Mouse (Mus musculus) left cerebral cortex, adult 6 months (tissue): Measurements from ENCODE around the gene Zfp955b. TPM values are rescaled to one million over a fixed set of nuclear protein-coding genes. Genes with fewer than 3 reads are reported as not detected.

Source experiments
- long read RNA-seq, 2 experiments: library from polyadenylated mRNA; unstranded; transcript quantifications; one replicate each; pipeline ENCODE4 v2.0.0; 2019 to 2020
- polyA plus RNA-seq: library from polyadenylated mRNA; unstranded; fragments of <200 nt; fragmentation: Nextera tagmentation; gene quantifications from 2 replicates; pipeline ENCODE4 v1.2.3, GENCODE M21; 2021

Zfp955b gene
- 10.7 and 17.1 TPM in 2 replicates for polyA plus RNA-seq
- long read RNA-seq, experiment 1, full-length matches to known transcripts, result 116 of 147 reads
- long read RNA-seq, experiment 1, partial matches to known transcripts, result 0 of 147 reads
- long read RNA-seq, experiment 1, other reads (novel, unspliced or antisense), result 31 of 147 reads
- long read RNA-seq, experiment 2, full-length matches to known transcripts, result 24 of 37 reads
- long read RNA-seq, experiment 2, partial matches to known transcripts, result 1 of 37 reads
- long read RNA-seq, experiment 2, other reads (novel, unspliced or antisense), result 12 of 37 reads

DNA sequence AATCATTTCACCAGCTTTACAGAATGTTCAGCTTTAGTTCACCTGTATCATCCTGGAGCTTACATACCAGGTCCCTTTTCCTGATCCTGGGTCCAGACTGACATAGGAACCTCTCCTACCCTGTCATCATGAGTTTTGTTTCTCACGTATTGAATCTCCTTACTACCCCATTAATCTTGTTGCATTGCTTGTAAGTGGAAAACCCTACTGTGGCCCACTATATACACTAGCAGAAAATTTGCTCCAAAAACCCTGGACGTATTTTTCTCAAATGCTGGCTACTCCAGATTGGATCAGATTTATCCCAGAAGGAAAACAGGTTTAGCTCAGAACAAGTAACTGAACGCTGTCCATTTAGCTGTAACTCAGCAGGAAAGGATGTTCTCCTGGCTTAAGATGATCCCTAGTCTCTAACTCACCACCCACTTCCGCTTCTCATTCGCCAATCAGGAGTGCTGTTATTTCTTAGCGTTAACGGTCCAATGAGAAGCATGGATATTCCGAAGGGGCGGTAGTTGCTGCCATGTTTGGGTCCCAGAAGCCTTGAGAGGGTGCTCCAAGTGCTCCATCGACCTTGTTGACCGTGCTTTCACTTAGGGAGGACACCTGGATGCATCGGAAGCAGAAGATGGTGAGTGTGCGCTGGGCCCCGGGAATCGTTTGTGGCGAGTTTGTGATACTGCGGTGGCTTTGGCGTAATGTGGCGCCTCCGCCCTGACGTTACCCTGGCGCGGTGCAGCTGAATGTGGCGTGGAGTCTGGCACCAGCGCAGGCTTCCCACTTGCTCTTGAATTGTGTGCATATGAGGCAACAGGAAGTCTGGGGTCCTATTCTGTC lies at the start of gene Zfp955b:
Gene Zfp955b, plus strand, starts transcription at position 506 of the 837 bp plus-strand sequence.

GRCm38 (mm10) chr17:33254530-33255318 lies 34.6 kb upstream of the Zfp955b start, which contains the start of gene Zfp955a:
Gene Zfp955a (minus strand): TSS chr17:33255145.

DNA sequence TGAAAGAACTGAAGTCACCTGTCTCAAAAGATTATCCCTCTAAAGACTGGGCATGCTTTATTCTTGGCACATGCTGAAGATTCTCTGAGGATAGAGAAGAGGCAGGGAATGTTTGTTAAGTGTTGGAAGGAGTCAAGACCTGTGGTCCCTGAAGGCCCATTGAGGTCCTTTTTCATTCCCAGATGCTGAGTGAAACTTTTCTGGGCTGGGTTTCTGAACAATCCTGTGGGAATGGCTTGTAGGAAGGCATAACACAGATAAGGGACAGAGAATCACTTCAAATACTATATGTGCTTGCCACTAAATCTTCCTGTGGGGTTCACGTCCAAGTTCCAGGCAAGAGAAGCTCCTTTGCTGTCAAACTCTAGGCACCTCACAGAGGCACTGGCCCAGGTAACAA lies 25.0 kb upstream of the Zfp955b start, which contains the start of gene Olfr63:
Gene Olfr63, plus strand, starts transcription at position 301 of the 400 bp plus-strand sequence.

Other genes with a start within 250 kb of the Zfp955b start
- gene 4921501E09Rik, start 221.5 kb upstream of the Zfp955b start, polyA plus RNA-seq, result not detected in 2 replicates
- 7.3 and 10.6 TPM in 2 replicates for gene Zfp563, start 200.2 kb upstream of the Zfp955b start, polyA plus RNA-seq
- 1.2 and 1.3 TPM in 2 replicates for gene Morc2b, start 149.9 kb upstream of the Zfp955b start, polyA plus RNA-seq
- 0.08 TPM in 1 of 2 replicates, not detected in the other for gene Olfr55, start 121.1 kb upstream of the Zfp955b start, polyA plus RNA-seq
- not detected in 2 replicates for gene Olfr239, start 98.2 kb upstream of the Zfp955b start, polyA plus RNA-seq
- 0.03 and 0.04 TPM in 2 replicates for gene Olfr1564, start 67.9 kb upstream of the Zfp955b start, polyA plus RNA-seq
- 3.4 and 4.6 TPM in 2 replicates for gene Zfp955a, start 34.4 kb upstream of the Zfp955b start, polyA plus RNA-seq
- gene Olfr63, start 24.9 kb upstream of the Zfp955b start, polyA plus RNA-seq, result 0.01 TPM in 1 of 2 replicates, not detected in the other
- gene Zfp81, start 69.3 kb downstream of the Zfp955b start, polyA plus RNA-seq, result 6.2 and 9.2 TPM in 2 replicates
- 5.3 and 7.3 TPM in 2 replicates for gene Zfp101, start 105.1 kb downstream of the Zfp955b start, polyA plus RNA-seq
- 0.20 TPM in 1 of 2 replicates, not detected in the other for gene Actl9, start 143.4 kb downstream of the Zfp955b start, polyA plus RNA-seq
- 1.9 and 2.4 TPM in 2 replicates for gene Adamts10, start 234.7 kb downstream of the Zfp955b start, polyA plus RNA-seq